Mouse (Mus musculus) cerebellum, adult 8-10 months (tissue): Measurements from ENCODE around the gene Krtap4-1.

ENCODE experiments used
- DNase-seq: peaks from one replicate; pipeline ENCODE4 v3.0.0; 2022

Krtap4-1 gene

DNA sequence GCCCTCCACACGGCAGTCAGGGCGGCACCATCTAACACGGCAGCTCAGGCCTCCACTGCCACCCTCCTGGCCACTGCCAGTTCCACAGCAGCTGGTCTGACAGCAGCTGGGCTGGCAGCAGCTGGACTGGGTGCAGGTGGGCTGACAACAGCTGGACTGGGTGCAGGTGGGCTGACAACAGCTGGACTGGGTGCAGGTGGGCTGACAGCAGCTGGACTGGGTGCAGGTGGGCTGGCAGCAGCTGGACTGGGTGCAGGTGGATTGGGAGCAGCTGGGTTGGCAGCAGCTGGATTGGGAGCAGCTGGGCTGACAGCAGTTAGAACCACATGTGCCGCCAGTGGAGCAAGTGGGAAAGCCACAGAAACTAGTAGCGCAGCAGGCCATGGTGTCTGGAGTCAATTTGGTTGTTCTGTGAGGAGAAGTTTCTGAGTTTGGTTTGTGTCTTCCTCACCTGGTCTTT lies 44.8 kb downstream of the Krtap4-1 start, which contains the start of gene Krtap1-4:
Gene Krtap1-4, minus strand, starts transcription at position 410 of the 460 bp plus-strand sequence.
- no peak for DNase-seq

DNA sequence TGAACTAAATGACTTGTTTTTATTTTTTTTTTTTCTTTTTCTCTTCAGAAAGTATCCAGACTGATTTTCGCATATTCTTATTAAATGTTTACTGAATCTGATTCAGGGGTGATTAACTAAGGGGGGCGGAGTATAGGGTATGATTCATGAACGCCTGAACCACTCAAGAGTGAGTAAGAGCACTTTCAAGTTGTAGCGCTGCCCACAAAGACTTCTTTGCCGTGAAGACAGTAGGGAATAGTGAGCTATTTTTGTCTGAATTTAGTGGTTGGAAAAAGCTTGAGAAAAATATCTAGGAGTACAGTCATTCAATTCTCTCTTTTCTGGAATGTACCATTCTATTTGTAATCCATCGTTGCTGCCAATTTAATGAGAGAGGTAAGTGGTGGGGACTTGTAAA lies 46.5 kb downstream of the Krtap4-1 start:
- DNase-seq, result no peak

DNA sequence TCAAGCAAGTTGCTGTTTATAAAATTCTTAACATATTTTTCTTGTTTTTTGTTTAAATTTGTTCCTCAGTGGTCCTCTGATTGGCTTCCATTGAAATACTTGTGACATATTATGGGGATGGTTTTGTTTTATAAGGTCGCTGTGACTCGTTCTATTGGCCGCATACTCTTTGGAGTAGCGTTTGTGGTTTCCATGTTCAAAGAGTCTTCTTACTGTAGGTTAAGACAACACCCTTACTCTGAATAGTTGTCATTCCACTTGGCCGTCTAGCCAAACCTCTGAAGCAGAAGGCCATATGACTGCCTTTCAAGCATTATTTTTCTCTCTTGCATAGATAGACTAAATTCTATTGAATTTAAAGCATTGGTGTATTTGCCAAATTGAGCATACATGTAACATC lies 47.0 kb downstream of the Krtap4-1 start:
- DNase-seq, result no peak

DNA sequence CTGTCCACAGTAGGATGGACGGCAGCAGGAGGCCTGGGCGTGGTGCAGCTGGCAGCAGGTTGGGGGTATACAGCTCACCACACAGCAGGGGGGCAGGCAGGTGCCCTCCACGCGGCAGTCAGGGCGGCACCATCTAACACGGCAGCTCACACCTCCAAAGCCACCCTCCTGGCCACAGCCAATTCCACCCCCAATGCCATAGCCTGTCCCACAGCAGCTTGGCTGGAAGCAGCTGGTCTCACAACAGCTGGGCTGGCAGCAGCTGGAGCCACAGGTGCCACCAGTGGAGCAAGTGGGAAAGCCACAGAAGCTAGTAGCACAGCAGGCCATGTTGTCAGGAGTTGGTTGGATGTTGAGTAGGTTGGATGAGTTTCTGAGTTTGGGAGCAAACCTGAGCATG lies 47.4 kb downstream of the Krtap4-1 start, which contains the start of gene Krtap1-5:
Gene Krtap1-5, minus strand, starts transcription at position 381 of the 400 bp plus-strand sequence.
- no peak for DNase-seq
